Mouse (Mus musculus) urinary bladder, postnatal 14 days (tissue): ENCODE measurements around the gene Nek8.
"Not testable (repeated sequence)": the region's sequence is repeated elsewhere in the genome, so short reads cannot be mapped to it uniquely, and the experiment has no call there.

ENCODE experiments used
- DNase-seq: peaks from one replicate; pipeline ENCODE4 v3.0.0; 2021; ENCODE audit warnings: low spot score

Gene Nek8

GRCm38 (mm10) chr11:78140665-78141064 is 35.8 kb downstream of the Nek8 start:
- DNase-seq: no peak

GRCm38 (mm10) chr11:78138023-78138422 is 38.5 kb downstream of the Nek8 start:
- DNase-seq: no peak

- DNase-seq: no peak
Observed at GRCm38 (mm10) chr11:78137584-78137983, 38.9 kb downstream of the Nek8 start.

- DNase-seq: no peak
Observed at GRCm38 (mm10) chr11:78136132-78136531, 40.3 kb downstream of the Nek8 start.

GRCm38 (mm10) chr11:78135314-78135713 is 41.2 kb downstream of the Nek8 start:
- DNase-seq: not testable (repeated sequence)

- no peak for DNase-seq
Observed at GRCm38 (mm10) chr11:78134344-78134743, 42.1 kb downstream of the Nek8 start.

- DNase-seq: no peak
Observed at GRCm38 (mm10) chr11:78133915-78134314, 42.6 kb downstream of the Nek8 start.

GRCm38 (mm10) chr11:78129458-78129857 is 47.0 kb downstream of the Nek8 start:
- DNase-seq: no peak

GRCm38 (mm10) chr11:78126739-78127138 is 49.7 kb downstream of the Nek8 start:
- no peak for DNase-seq

GRCm38 (mm10) chr11:78125691-78126090 is 50.8 kb downstream of the Nek8 start:
- no peak for DNase-seq

GRCm38 (mm10) chr11:78123782-78124181 is 52.7 kb downstream of the Nek8 start:
- no peak for DNase-seq

GRCm38 (mm10) chr11:78122815-78123214 is 53.7 kb downstream of the Nek8 start:
- no peak for DNase-seq

- no peak for DNase-seq
Observed at GRCm38 (mm10) chr11:78121176-78121575, 55.3 kb downstream of the Nek8 start.

- DNase-seq: no peak
Observed at GRCm38 (mm10) chr11:78119898-78120297, 56.6 kb downstream of the Nek8 start.

GRCm38 (mm10) chr11:78118467-78118866 is 58.0 kb downstream of the Nek8 start:
- DNase-seq: no peak

GRCm38 (mm10) chr11:78116146-78116410 is 60.4 kb downstream of the Nek8 start:
- no peak for DNase-seq
